Mouse (Mus musculus) neural tube, embryonic 12.5 days (tissue): ENCODE measurements around the gene 4933417A18Rik. TPM values are rescaled to one million over a fixed set of nuclear protein-coding genes. Genes with fewer than 3 reads are reported as not detected.
"Not testable (repeated sequence)": the region's sequence is repeated elsewhere in the genome, so short reads cannot be mapped to it uniquely, and the experiment has no call there.

Experiments used
- ATAC-seq: fragments of 200-750 bp; cut with Nextera tagmentation; 2 replicates; pipeline ENCODE4 v1.8.0; 2017; ENCODE audit warnings: low read depth, mild to moderate bottlenecking, moderate TSS enrichment, moderate library complexity; ENCODE audit not compliant: low FRiP score
- H3K27ac ChIP-seq: fragments of 300-500 bp; sonication (generic); 2 replicates; pipeline ENCODE4 v1.5.1; 2016
- H3K27me3 ChIP-seq: fragments of 300-500 bp; sonication (generic); replicated peaks from 2 replicates; pipeline ENCODE4 v1.6.1; 2016; ENCODE audit warnings: mild to moderate bottlenecking
- H3K36me3 ChIP-seq: fragments of 300-500 bp; sonication (generic); 2 replicates; pipeline ENCODE4 v1.6.1; 2016; ENCODE audit warnings: mild to moderate bottlenecking
- H3K4me1 ChIP-seq: fragments of 300-500 bp; sonication (generic); 2 replicates; pipeline ENCODE4 v1.6.1; 2016
- H3K4me2 ChIP-seq: fragments of 300-500 bp; sonication (generic); replicated peaks from 2 replicates; pipeline ENCODE4 v1.6.1; 2016; ENCODE audit warnings: mild to moderate bottlenecking
- H3K4me3 ChIP-seq: fragments of 300-500 bp; sonication (generic); 2 replicates; pipeline ENCODE4 v1.5.1; 2016
- H3K9ac ChIP-seq: fragments of 300-500 bp; sonication (generic); 2 replicates; pipeline ENCODE4 v1.6.1; 2016; ENCODE audit warnings: mild to moderate bottlenecking
- H3K9me3 ChIP-seq: fragments of 300-500 bp; sonication (generic); 2 replicates; pipeline ENCODE4 v1.6.1; 2016; ENCODE audit warnings: mild to moderate bottlenecking
- WGBS: fragments of 180-500 bp; shearing (Covaris S2); methylation state at CpG from one replicate; pipeline ENCODE4 v1.1.7; 2016; 5-methylcytosine and 5-hydroxymethylcytosine counted together
- polyA plus RNA-seq: library from polyadenylated mRNA; unstranded; fragments of >200 nt; fragmentation: Nextera tagmentation; extraction: Ambion mirVana; gene quantifications from 2 replicates; pipeline ENCODE4 v1.2.1, GENCODE M21; 2016

The 4933417A18Rik gene
- polyA plus RNA-seq, 1 experiment from 2014 or later: not detected

DNA sequence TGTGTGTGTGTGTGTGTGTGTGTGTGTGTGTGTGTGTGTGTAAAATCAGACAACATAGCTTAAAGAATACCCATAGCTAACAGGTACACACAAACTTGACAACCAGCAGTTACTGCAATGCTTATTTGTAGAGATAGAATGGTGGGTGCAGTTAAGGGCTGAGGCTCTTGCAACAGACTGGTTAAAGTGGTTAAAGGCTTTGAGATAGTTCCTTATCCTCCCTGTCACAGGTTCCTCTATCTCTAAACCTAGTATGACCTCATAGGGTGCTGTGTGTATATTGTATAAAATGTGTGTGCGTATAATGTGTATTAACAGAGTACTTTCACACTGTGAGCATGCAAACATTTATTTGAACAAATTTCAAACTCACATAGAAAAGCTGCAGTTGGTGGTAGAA lies 59.3 kb downstream of the 4933417A18Rik start:
- not testable (repeated sequence) for H3K27me3 ChIP-seq, ATAC-seq, H3K9me3 ChIP-seq, H3K4me1 ChIP-seq, H3K4me3 ChIP-seq, H3K9ac ChIP-seq, H3K4me2 ChIP-seq, H3K27ac ChIP-seq
- peaks cover 74% of the 10 kb centered on the region for H3K36me3 ChIP-seq
- 98% methylated on average over 1 of the region's 1 CpGs for WGBS

- Histone ChIP-seq H3K27me3 (no peaks in the 10 kb centered on the region), H3K36me3 (peaks cover 30% of the 10 kb centered on the region), H3K9ac (no peak overlapping the region), H3K9me3 (no peaks in the 10 kb centered on the region), H3K27ac (no peak overlapping the region), H3K4me1 (peaks cover 6% of the 10 kb centered on the region), H3K4me3 (no peak overlapping the region), H3K4me2 (no peak overlapping the region)
- 71% methylated on average over 4 of the region's 4 CpGs for WGBS
- ATAC-seq: no peak
These were observed 67.5 kb downstream of the 4933417A18Rik start for GRCm38 (mm10) chr13:34991581-34992273.

GRCm38 (mm10) chr13:34993085-34993484 lies 68.9 kb downstream of the 4933417A18Rik start:
- Histone ChIP-seq H3K27ac (no peak overlapping the region), H3K9ac (no peak overlapping the region)
- 86% methylated on average over 4 of the region's 4 CpGs for WGBS

GRCm38 (mm10) chr13:34993595-34993982 lies 69.4 kb downstream of the 4933417A18Rik start:
- H3K4me2 ChIP-seq: peak overlapping the region; percentile 58
- 2% methylated on average over 22 of the region's 22 CpGs for WGBS
- peak overlapping the region; percentile 10; the same call in 1 of the 2 replicates for H3K27ac ChIP-seq
- H3K9me3 ChIP-seq: 0 out of 2 replicates have a peak, but pooled peaks cover 3% of the 10 kb centered on the region
- peak overlapping the region; percentile 54 for H3K4me3 ChIP-seq
- H3K4me1 ChIP-seq: peaks cover 6% of the 10 kb centered on the region
- H3K36me3 ChIP-seq: peaks cover 11% of the 10 kb centered on the region
- H3K9ac ChIP-seq: peak overlapping the region; percentile 66
- H3K27me3 ChIP-seq: no peaks in the 10 kb centered on the region
- ATAC-seq: peak; percentile 71

More at GRCm38 (mm10) chr13:34993085-34993484, 68.9 kb downstream of the 4933417A18Rik start:
- ATAC-seq: no peak
- H3K36me3 ChIP-seq: peaks cover 16% of the 10 kb centered on the region
- peak overlapping the region; percentile 58 for H3K4me2 ChIP-seq
- peaks cover 6% of the 10 kb centered on the region for H3K4me1 ChIP-seq
- H3K27me3 ChIP-seq: no peaks in the 10 kb centered on the region
- H3K9me3 ChIP-seq: no peaks in the 10 kb centered on the region
- H3K4me3 ChIP-seq: peak overlapping the region; percentile 54

DNA sequence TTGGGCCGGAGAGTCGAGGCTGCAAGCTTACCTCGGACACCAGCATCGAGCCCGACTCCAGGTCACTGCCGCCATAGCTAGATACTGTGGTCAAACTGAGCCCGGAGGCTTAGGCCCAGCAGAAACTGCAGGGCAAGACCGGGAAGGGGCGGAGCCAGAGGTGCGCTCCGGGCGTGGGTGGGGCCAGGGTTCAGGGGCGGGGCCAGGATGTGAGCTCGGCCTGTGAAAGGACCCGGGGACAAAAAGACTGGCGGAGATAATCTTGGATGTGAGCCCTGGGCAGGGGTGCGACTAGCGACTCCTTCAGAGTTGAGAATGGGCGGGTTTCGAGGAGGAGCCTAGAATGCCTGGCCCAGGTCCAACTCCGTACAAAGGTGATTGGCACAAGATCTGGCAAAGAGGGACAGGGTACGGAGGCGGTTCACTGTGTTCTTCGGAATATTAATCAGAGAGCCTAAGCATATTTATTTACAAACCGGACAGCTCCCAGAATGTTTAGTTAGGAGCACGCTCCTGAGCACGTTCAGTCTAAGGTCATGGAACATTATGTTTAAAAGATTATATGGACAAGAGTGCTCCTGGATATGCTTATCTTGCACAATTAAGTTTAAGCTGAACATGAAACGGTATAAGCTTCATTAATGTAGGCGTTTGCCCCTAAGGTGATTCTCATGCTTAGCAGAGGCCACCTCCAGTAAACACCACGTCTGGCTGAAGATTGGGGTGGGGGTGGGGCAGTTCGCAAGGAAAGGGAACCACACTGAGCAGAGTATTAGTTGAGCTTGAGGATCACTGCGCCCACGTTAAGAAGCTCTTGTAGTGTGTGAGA lies 70.0 kb downstream of the 4933417A18Rik start:
- H3K4me1 ChIP-seq: peaks cover 6% of the 10 kb centered on the region
- H3K9me3 ChIP-seq: 0 out of 2 replicates have a peak, but pooled peaks cover 3% of the 10 kb centered on the region
- H3K4me2 ChIP-seq: peak overlapping the region; percentile 58
- 3% methylated on average over 33 of the region's 33 CpGs for WGBS
- H3K27ac ChIP-seq: peak overlapping the region; percentile 10; the same call in 1 of the 2 replicates
- H3K27me3 ChIP-seq: no peaks in the 10 kb centered on the region
- peaks cover 5% of the 10 kb centered on the region for H3K36me3 ChIP-seq
- peak; percentile 98 for ATAC-seq
- H3K9ac ChIP-seq: peak overlapping the region; percentile 66
- H3K4me3 ChIP-seq: peak overlapping the region; percentile 54

DNA sequence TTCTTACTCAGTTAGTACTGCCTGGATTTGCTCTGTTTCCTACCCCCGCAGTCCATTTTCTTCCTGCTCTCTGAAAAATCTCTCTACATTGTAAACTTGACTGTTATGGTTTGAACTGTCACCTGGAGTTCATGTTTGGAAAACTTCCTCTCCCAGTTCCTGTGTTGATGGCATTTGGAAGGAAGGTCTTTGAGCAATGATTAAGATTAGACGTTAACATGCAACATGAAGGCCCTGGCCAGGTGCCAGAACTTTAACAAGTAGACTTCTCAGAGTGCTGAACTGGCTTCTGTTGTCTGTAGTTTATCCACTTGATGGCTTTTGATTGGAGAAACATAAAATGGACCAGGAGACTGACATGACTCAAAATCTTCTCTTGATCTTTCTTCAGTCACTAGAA lies 71.7 kb downstream of the 4933417A18Rik start:
- no peak overlapping the region for H3K9ac ChIP-seq
- 89% methylated on average over 2 of the region's 2 CpGs for WGBS
- H3K9me3 ChIP-seq: 0 out of 2 replicates have a peak, but pooled peaks cover 3% of the 10 kb centered on the region
- no peak overlapping the region for H3K4me2 ChIP-seq
- H3K27me3 ChIP-seq: no peaks in the 10 kb centered on the region
- no peak overlapping the region for H3K4me3 ChIP-seq
- H3K36me3 ChIP-seq: no peaks in the 10 kb centered on the region
- peaks cover 6% of the 10 kb centered on the region for H3K4me1 ChIP-seq
- no peak overlapping the region for H3K27ac ChIP-seq
- ATAC-seq: no peak

Other genes starting within 250 kb of the 4933417A18Rik start
- not detected in 2 replicates for gene Fam50b, start 189.6 kb upstream of the 4933417A18Rik start, polyA plus RNA-seq
- gene Prpf4b, start 49.1 kb upstream of the 4933417A18Rik start, polyA plus RNA-seq: 81.2 and 88.8 TPM in 2 replicates
- gene Fam217a, start 99 bp upstream of the 4933417A18Rik start, polyA plus RNA-seq: 0.40 and 0.84 TPM in 2 replicates
- gene Eci3, start 39.4 kb downstream of the 4933417A18Rik start, polyA plus RNA-seq: 0.45 and 0.52 TPM in 2 replicates
- 113 and 119 TPM in 2 replicates for gene Eci2, start 102.7 kb downstream of the 4933417A18Rik start, polyA plus RNA-seq